Mouse (Mus musculus) hindbrain, postnatal 0 days (tissue): ENCODE measurements around the gene Noxo1. TPM values are rescaled to one million over a fixed set of nuclear protein-coding genes. Genes with fewer than 3 reads are reported as not detected.

Source experiments
- ATAC-seq: fragments of 200-750 bp; cut with Nextera tagmentation; 2 replicates; pipeline ENCODE4 v1.8.0; 2017; ENCODE audit warnings: mild to moderate bottlenecking, moderate TSS enrichment, moderate library complexity
- DNase-seq: peaks from one replicate; pipeline ENCODE4 v3.0.0-alpha.2; 2015; ENCODE audit warnings: low spot score
- H3K27ac ChIP-seq: fragments of 300-500 bp; sonication (generic); 2 replicates; pipeline ENCODE4 v1.5.1; 2014; ENCODE audit warnings: mild to moderate bottlenecking
- H3K27me3 ChIP-seq: fragments of 300-500 bp; sonication (generic); 2 replicates; pipeline ENCODE4 v1.6.1; 2014; ENCODE audit warnings: low read length, mixed read lengths; ENCODE audit not compliant: insufficient read depth
- H3K36me3 ChIP-seq: fragments of 300-500 bp; sonication (generic); 2 replicates; pipeline ENCODE4 v1.6.1; 2014; ENCODE audit warnings: low read length, mixed read lengths; ENCODE audit not compliant: insufficient read depth
- H3K4me1 ChIP-seq: fragments of 300-500 bp; sonication (generic); 2 replicates; pipeline ENCODE4 v1.6.1; 2014; ENCODE audit warnings: antibody characterized with exemption, low read length, mixed read lengths; ENCODE audit not compliant: insufficient read depth
- H3K4me2 ChIP-seq: fragments of 300-500 bp; sonication (generic); 2 replicates; pipeline ENCODE4 v1.6.1; 2014; ENCODE audit warnings: low read depth, mild to moderate bottlenecking, low read length, moderate library complexity, mixed read lengths
- H3K4me3 ChIP-seq: fragments of 300-500 bp; sonication (generic); 2 replicates; pipeline ENCODE4 v1.5.1; 2014; ENCODE audit warnings: low read length
- H3K9ac ChIP-seq: fragments of 300-500 bp; sonication (generic); replicated peaks from 2 replicates; pipeline ENCODE4 v1.6.1; 2014; ENCODE audit warnings: mild to moderate bottlenecking, low read length, moderate library complexity, mixed read lengths
- H3K9me3 ChIP-seq: fragments of 300-500 bp; sonication (generic); 2 replicates; pipeline ENCODE4 v1.6.1; 2016; ENCODE audit warnings: low read length, mixed read lengths
- CTCF ChIP-seq: IDR thresholded peaks from 2 replicates; pipeline ENCODE4 v1.5.1; 2016; ENCODE audit warnings: antibody characterized with exemption, control low read depth, low read depth
- WGBS: fragments of 180-500 bp; shearing (Covaris S2); extraction: QIAGEN DNeasy Blood & Tissue Kit; methylation state at CpG from one replicate; pipeline ENCODE4 v1.1.7; 2014; 5-methylcytosine and 5-hydroxymethylcytosine counted together
- polyA plus RNA-seq: library from polyadenylated mRNA; unstranded; fragments of >200 nt; fragmentation: Nextera tagmentation; extraction: Ambion mirVana; gene quantifications from 2 replicates; pipeline ENCODE4 v1.2.1, GENCODE M21; 2015
- total RNA-seq: library from RNA; depleted of rRNA; stranded (reverse); fragments of >200 nt; gene quantifications from 2 replicates; pipeline ENCODE4 v1.2.3, GENCODE M21; 2014

Gene Noxo1
- total and polyA plus RNA-seq, 2 experiments from 2014 or later: 1.4 to 6.1 TPM

- Histone ChIP-seq H3K4me2 (no peak overlapping the region), H3K9me3 (no peaks in the 10 kb centered on the region), H3K9ac (no peak overlapping the region), H3K27ac (no peak overlapping the region), H3K4me1 (0 out of 2 replicates have a peak, but pooled peaks cover 5% of the 10 kb centered on the region), H3K27me3 (no peaks in the 10 kb centered on the region), H3K4me3 (no peak overlapping the region), H3K36me3 (no peaks in the 10 kb centered on the region)
- WGBS: 76% methylated on average over 12 of the region's 12 CpGs
- TF ChIP-seq CTCF: no peak
- ATAC-seq (no peak), DNase-seq (no peak)
Measured at GRCm38 (mm10) chr17:24732233-24732935, 36.4 kb downstream of the Noxo1 start.

- DNase-seq (no peak), ATAC-seq (no peak)
- H3K36me3 ChIP-seq: no peaks in the 10 kb centered on the region
- no peak overlapping the region for H3K9ac ChIP-seq
- no peak overlapping the region for H3K4me3 ChIP-seq
- H3K27me3 ChIP-seq: no peaks in the 10 kb centered on the region
- H3K4me1 ChIP-seq: 0 out of 2 replicates have a peak, but pooled peaks cover 5% of the 10 kb centered on the region
- no peak overlapping the region for H3K27ac ChIP-seq
- H3K4me2 ChIP-seq: no peak overlapping the region
- no peak for TF ChIP-seq CTCF
- 88% methylated on average over 21 of the region's 21 CpGs for WGBS
- H3K9me3 ChIP-seq: no peaks in the 10 kb centered on the region
Measured at GRCm38 (mm10) chr17:24733434-24734050, 37.5 kb downstream of the Noxo1 start.

GRCm38 (mm10) chr17:24734513-24734912 lies 38.5 kb downstream of the Noxo1 start:
- ATAC-seq (no peak), DNase-seq (no peak)
- Histone ChIP-seq H3K4me2 (no peak overlapping the region), H3K27me3 (no peaks in the 10 kb centered on the region), H3K27ac (no peak overlapping the region), H3K9ac (no peak overlapping the region), H3K4me3 (no peak overlapping the region), H3K9me3 (no peaks in the 10 kb centered on the region), H3K36me3 (no peaks in the 10 kb centered on the region), H3K4me1 (0 out of 2 replicates have a peak, but pooled peaks cover 5% of the 10 kb centered on the region)
- no peak for TF ChIP-seq CTCF
- 82% methylated on average over 1 of the region's 1 CpGs for WGBS

GRCm38 (mm10) chr17:24735446-24735845 lies 39.4 kb downstream of the Noxo1 start:
- Histone ChIP-seq H3K4me2 (no peak overlapping the region), H3K4me1 (0 out of 2 replicates have a peak, but pooled peaks cover 5% of the 10 kb centered on the region), H3K36me3 (no peaks in the 10 kb centered on the region), H3K9me3 (no peaks in the 10 kb centered on the region), H3K9ac (no peak overlapping the region), H3K27ac (no peak overlapping the region), H3K27me3 (no peaks in the 10 kb centered on the region), H3K4me3 (no peak overlapping the region)
- no peak for DNase-seq
- WGBS: 86% methylated on average over 7 of the region's 7 CpGs
- no peak for TF ChIP-seq CTCF
- ATAC-seq: no peak

GRCm38 (mm10) chr17:24736330-24737051 lies 40.5 kb downstream of the Noxo1 start, which contains the start of gene Msrb1:
Gene Msrb1 (plus strand): TSS chr17:24736642.
- H3K4me3 ChIP-seq: peak within 1 kb of the TSS; percentile 59
- 0 out of 2 replicates have a peak, but pooled peaks cover 5% of the 10 kb centered on the region for H3K4me1 ChIP-seq
- ATAC-seq (peak; percentile 96), DNase-seq (peak; percentile 95)
- no peaks in the 10 kb centered on the region for H3K27me3 ChIP-seq
- H3K9me3 ChIP-seq: no peaks in the 10 kb centered on the region
- no peak for TF ChIP-seq CTCF
- H3K4me2 ChIP-seq: peak within 1 kb of the TSS; percentile 95
- WGBS: 3% methylated on average over 29 of the region's 29 CpGs
- no peaks in the 10 kb centered on the region for H3K36me3 ChIP-seq
- peak within 1 kb of the TSS; percentile 64 for H3K9ac ChIP-seq
- peak within 1 kb of the TSS; percentile 45; the same call in 1 of the 2 replicates for H3K27ac ChIP-seq

- Histone ChIP-seq H3K27me3 (no peaks in the 10 kb centered on the region), H3K27ac (0 out of 2 replicates have a peak overlapping the region, but pooled peaks have one; percentile 45), H3K36me3 (no peaks in the 10 kb centered on the region), H3K9me3 (no peaks in the 10 kb centered on the region), H3K4me2 (peak overlapping the region; percentile 95), H3K4me1 (0 out of 2 replicates have a peak, but pooled peaks cover 5% of the 10 kb centered on the region), H3K4me3 (peak overlapping the region; percentile 59), H3K9ac (peak overlapping the region; percentile 64; the same call in 1 of the 2 replicates)
- 22% methylated on average over 8 of the region's 8 CpGs for WGBS
- TF ChIP-seq CTCF: no peak
- ATAC-seq (no peak), DNase-seq (no peak)
Measured at GRCm38 (mm10) chr17:24737135-24737810, 41.2 kb downstream of the Noxo1 start.
